Mouse (Mus musculus) large intestine, adult 2 months (tissue): Measurements from ENCODE around the gene Mrpl47. TPM values are rescaled to one million over a fixed set of nuclear protein-coding genes. Genes with fewer than 3 reads are reported as not detected.

ENCODE experiments used
- polyA plus RNA-seq: library from polyadenylated mRNA; depleted of rRNA; stranded (reverse); fragments of >200 nt; gene quantifications from 2 replicates; pipeline ENCODE4 v1.2.3, GENCODE M21; 2012; rRNA removed

Gene Mrpl47
- polyA plus RNA-seq, 1 experiment, result 3.7 TPM

Other genes starting within 250 kb of the Mrpl47 start
- gene Kcnmb3, start 245.4 kb downstream of the Mrpl47 start, polyA plus RNA-seq, result 0.06 TPM in 1 of 2 replicates, not detected in the other
- gene Zfp639, start 227.3 kb downstream of the Mrpl47 start, polyA plus RNA-seq, result 14.9 and 16.1 TPM in 2 replicates
- gene Mfn1, start 208.1 kb downstream of the Mrpl47 start, polyA plus RNA-seq, result 9.8 and 12.7 TPM in 2 replicates
- 14.2 and 15.1 TPM in 2 replicates for gene Gnb4, start 121.0 kb downstream of the Mrpl47 start, polyA plus RNA-seq
- 20.6 and 20.8 TPM in 2 replicates for gene Actl6a, start 31.3 kb downstream of the Mrpl47 start, polyA plus RNA-seq
- gene Ndufb5, start 615 bp downstream of the Mrpl47 start, polyA plus RNA-seq, result 244 and 252 TPM in 2 replicates
- 0.17 and 0.38 TPM in 2 replicates for gene Usp13, start 79.9 kb upstream of the Mrpl47 start, polyA plus RNA-seq